Mouse (Mus musculus): ENCODE measurements around the gene Mrps27. TPM values are rescaled to one million over a fixed set of nuclear protein-coding genes. Genes with fewer than 3 reads are reported as not detected.

The Mrps27 gene
- polyA plus RNA-seq, 1 experiment from 2014 or later = 71.8 TPM

GRCm38 (mm10) chr13:99433068-99434008 lies 88.8 kb downstream of the Mrps27 start:
- no peaks in the 10 kb centered on the region for H3K4me1 ChIP-seq
- no peak overlapping the region for H3K4me3 ChIP-seq (replicated peaks)
- no peak overlapping the region for H3K9ac ChIP-seq
- no peak overlapping the region for H3K27ac ChIP-seq
- peaks cover 60% of the 10 kb centered on the region for H3K36me3 ChIP-seq
- no peaks in the 10 kb centered on the region for H3K9me3 ChIP-seq (replicated peaks)
- 95% methylated on average over 29 of the region's 29 CpGs for WGBS
- no peak overlapping the region for H3K4me2 ChIP-seq
- ATAC-seq (replicated peaks; ENCODE audit: low FRiP score) = no peak
- H3K27me3 ChIP-seq = no peaks in the 10 kb centered on the region

- no peak overlapping the region for H3K27ac ChIP-seq
- H3K36me3 ChIP-seq = peaks cover 54% of the 10 kb centered on the region
- H3K4me3 ChIP-seq (replicated peaks) = no peak overlapping the region
- no peaks in the 10 kb centered on the region for H3K4me1 ChIP-seq
- no peaks in the 10 kb centered on the region for H3K9me3 ChIP-seq (replicated peaks)
- WGBS = 94% methylated on average over 9 of the region's 9 CpGs
- no peak overlapping the region for H3K4me2 ChIP-seq
- ATAC-seq (replicated peaks; ENCODE audit: low FRiP score) = no peak
- no peak overlapping the region for H3K9ac ChIP-seq
- H3K27me3 ChIP-seq = no peaks in the 10 kb centered on the region
Measured at GRCm38 (mm10) chr13:99434494-99434893, 89.9 kb downstream of the Mrps27 start.

GRCm38 (mm10) chr13:99437051-99437450 lies 92.5 kb downstream of the Mrps27 start:
- Histone ChIP-seq H3K4me1 (peaks cover 5% of the 10 kb centered on the region; the same call in 1 of the 2 replicates), H3K27me3 (no peaks in the 10 kb centered on the region), H3K27ac (no peak overlapping the region), H3K4me3 (replicated peaks) (no peak overlapping the region), H3K9me3 (replicated peaks) (no peaks in the 10 kb centered on the region), H3K9ac (no peak overlapping the region), H3K4me2 (no peak overlapping the region), H3K36me3 (peaks cover 47% of the 10 kb centered on the region)
- ATAC-seq (replicated peaks; ENCODE audit: low FRiP score) = no peak

GRCm38 (mm10) chr13:99439357-99439756 lies 94.8 kb downstream of the Mrps27 start:
- H3K4me3 ChIP-seq (replicated peaks) = no peak overlapping the region
- no peak overlapping the region for H3K9ac ChIP-seq
- peaks cover 7% of the 10 kb centered on the region for H3K4me1 ChIP-seq
- H3K4me2 ChIP-seq = no peak overlapping the region
- no peak overlapping the region for H3K27ac ChIP-seq
- peaks cover 32% of the 10 kb centered on the region for H3K36me3 ChIP-seq
- no peaks in the 10 kb centered on the region for H3K9me3 ChIP-seq (replicated peaks)
- WGBS = 92% methylated on average over 5 of the region's 5 CpGs
- no peak for ATAC-seq (replicated peaks; ENCODE audit: low FRiP score)
- H3K27me3 ChIP-seq = no peaks in the 10 kb centered on the region

DNA sequence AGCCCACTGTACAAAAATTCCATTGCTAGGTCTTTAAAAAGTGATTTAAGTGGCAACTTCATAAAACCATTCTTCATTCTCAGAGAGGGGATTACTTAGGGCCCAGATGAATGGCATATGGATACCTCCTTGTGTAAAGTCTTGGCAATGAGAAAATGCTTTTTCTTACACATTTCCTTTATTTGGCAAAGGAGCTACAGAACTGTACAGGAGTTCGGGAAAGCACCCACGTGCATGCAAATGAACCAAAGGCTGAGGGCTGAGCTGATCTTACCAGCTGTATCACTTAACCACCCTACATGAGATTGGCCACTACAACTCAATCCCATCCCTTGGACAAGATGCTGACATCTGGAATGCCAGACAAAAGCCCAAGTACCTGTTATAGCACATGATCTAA lies 95.6 kb downstream of the Mrps27 start:
- Histone ChIP-seq H3K4me3 (replicated peaks) (no peak overlapping the region), H3K27me3 (no peaks in the 10 kb centered on the region), H3K4me1 (peaks cover 15% of the 10 kb centered on the region), H3K9ac (no peak overlapping the region), H3K9me3 (replicated peaks) (no peaks in the 10 kb centered on the region), H3K27ac (no peak overlapping the region), H3K36me3 (peaks cover 23% of the 10 kb centered on the region), H3K4me2 (no peak overlapping the region)
- WGBS = 88% methylated on average over 2 of the region's 2 CpGs
- no peak for ATAC-seq (replicated peaks; ENCODE audit: low FRiP score)

GRCm38 (mm10) chr13:99441700-99442433 lies 97.3 kb downstream of the Mrps27 start:
- no peaks in the 10 kb centered on the region for H3K27me3 ChIP-seq
- H3K36me3 ChIP-seq = peaks cover 20% of the 10 kb centered on the region
- no peak overlapping the region for H3K27ac ChIP-seq
- H3K9ac ChIP-seq = no peak overlapping the region
- H3K4me1 ChIP-seq = peaks cover 15% of the 10 kb centered on the region
- WGBS = 60% methylated on average over 18 of the region's 18 CpGs
- no peak overlapping the region for H3K4me2 ChIP-seq
- H3K9me3 ChIP-seq (replicated peaks) = no peaks in the 10 kb centered on the region
- H3K4me3 ChIP-seq (replicated peaks) = no peak overlapping the region
- ATAC-seq (replicated peaks; ENCODE audit: low FRiP score) = no peak

DNA sequence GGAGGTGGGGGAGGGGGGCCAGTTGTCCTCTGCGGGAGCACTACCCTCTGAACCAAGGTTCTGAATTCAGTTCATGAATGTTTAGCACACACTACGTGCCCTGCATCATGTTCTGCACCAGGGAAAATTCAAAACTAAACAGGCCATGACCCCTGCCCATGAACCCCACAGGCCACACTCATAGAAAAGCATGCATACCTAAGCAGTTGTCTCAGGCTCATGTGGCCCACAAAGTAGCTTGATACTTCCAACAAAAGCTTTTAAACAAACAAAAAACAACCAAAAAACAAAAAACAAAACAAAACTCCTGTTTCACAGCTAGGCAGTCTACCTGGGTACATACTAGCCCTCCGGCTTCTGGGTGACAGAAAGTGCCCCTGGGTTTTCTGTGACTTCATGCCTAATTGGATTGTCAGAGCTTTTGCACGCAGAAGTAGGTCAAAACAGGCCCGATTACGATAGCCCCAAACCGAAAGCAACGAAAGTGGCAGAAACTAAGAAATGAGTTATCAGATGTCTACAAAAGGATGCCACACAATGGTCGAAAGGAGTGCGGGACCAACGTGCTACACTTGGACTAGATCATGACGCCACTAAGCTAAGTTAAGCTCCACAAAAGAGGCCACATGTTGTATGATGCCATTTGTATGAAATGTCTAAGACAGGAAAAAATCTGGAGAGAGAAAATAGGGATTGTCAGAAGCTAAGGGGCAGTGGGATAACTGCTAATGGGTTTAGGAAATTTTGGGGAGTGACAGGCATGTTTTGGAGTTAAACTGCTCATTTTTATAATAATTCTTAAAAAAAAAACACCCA lies 98.1 kb downstream of the Mrps27 start:
- ATAC-seq (replicated peaks; ENCODE audit: low FRiP score) = no peak
- H3K9me3 ChIP-seq (replicated peaks) = no peaks in the 10 kb centered on the region
- H3K4me3 ChIP-seq (replicated peaks) = no peak overlapping the region
- no peaks in the 10 kb centered on the region for H3K27me3 ChIP-seq
- WGBS = 83% methylated on average over 12 of the region's 12 CpGs
- no peak overlapping the region for H3K27ac ChIP-seq
- H3K4me1 ChIP-seq = peaks cover 15% of the 10 kb centered on the region
- H3K9ac ChIP-seq = no peak overlapping the region
- H3K36me3 ChIP-seq = peaks cover 20% of the 10 kb centered on the region
- H3K4me2 ChIP-seq = no peak overlapping the region

DNA sequence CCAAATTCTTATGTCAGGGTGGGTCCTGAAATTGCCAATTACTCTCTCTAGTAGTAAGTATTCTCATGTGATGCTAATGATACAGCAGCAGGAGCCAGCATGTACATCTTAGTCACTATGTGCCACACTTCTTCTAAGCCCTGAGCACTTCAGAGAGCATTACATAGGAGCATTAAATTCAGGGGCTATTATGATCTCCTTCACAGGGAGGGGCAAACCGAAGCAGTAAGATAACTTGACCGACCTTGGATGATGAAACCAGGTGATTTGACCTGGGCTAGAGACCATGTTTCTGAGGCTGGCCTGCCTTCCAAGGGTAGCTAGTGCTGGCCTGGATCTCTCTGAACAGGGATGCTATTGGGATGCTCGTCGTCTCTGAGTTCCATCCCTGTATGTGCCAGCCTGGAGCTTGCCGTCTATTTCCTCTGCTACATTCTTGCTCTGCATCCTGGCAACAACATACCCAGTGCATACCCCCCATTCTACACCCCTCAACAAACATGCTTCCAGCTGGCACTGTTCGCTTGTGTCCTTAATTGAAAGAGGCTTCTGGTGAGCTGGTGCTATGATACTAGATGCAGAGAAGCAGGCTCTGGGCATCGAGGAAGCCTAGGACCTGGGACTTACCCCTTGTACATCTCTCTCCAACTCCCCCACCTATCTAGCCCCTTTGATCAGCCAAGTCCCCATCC lies 99.0 kb downstream of the Mrps27 start:
- Histone ChIP-seq H3K27me3 (no peaks in the 10 kb centered on the region), H3K9me3 (replicated peaks) (no peaks in the 10 kb centered on the region), H3K36me3 (peaks cover 20% of the 10 kb centered on the region), H3K27ac (no peak overlapping the region), H3K4me2 (no peak overlapping the region), H3K4me3 (replicated peaks) (no peak overlapping the region), H3K4me1 (peaks cover 15% of the 10 kb centered on the region), H3K9ac (no peak overlapping the region)
- 84% methylated on average over 7 of the region's 7 CpGs for WGBS
- no peak for ATAC-seq (replicated peaks; ENCODE audit: low FRiP score)

- Histone ChIP-seq H3K4me1 (peaks cover 15% of the 10 kb centered on the region), H3K27ac (no peak overlapping the region), H3K27me3 (no peaks in the 10 kb centered on the region), H3K4me2 (peak overlapping the region; percentile 34), H3K9ac (no peak overlapping the region), H3K4me3 (replicated peaks) (no peak overlapping the region), H3K9me3 (replicated peaks) (no peaks in the 10 kb centered on the region), H3K36me3 (peaks cover 19% of the 10 kb centered on the region)
- WGBS = 14% methylated on average over 10 of the region's 10 CpGs
- no peak for ATAC-seq (replicated peaks; ENCODE audit: low FRiP score)
Measured at GRCm38 (mm10) chr13:99444431-99444871, 99.9 kb downstream of the Mrps27 start.

DNA sequence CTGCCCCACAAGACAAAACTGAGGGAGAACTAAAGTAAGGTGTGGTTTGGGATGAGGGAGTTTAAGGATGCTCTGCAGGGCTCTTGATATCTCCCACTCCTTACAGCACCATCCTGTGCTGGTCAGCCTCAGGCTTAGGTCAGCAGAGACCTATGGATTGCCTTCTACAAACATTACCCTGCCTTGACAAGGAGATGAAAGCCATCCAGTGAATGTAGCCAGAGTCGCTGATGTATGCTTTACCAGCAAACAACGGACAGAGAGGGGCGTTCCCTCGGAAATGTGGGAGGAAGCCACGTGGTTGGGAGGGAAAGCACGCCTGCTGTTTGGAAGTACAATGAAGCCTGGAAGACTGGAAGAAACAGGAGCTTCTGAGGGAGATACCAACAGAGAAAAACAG lies 100.3 kb downstream of the Mrps27 start:
- H3K9ac ChIP-seq = no peak overlapping the region
- no peak overlapping the region for H3K27ac ChIP-seq
- peak; percentile 66; the same call in 1 of the 2 replicates for ATAC-seq (replicated peaks; ENCODE audit: low FRiP score)
- peaks cover 15% of the 10 kb centered on the region for H3K36me3 ChIP-seq
- peak overlapping the region; percentile 34 for H3K4me2 ChIP-seq
- peaks cover 15% of the 10 kb centered on the region for H3K4me1 ChIP-seq
- H3K27me3 ChIP-seq = no peaks in the 10 kb centered on the region
- H3K4me3 ChIP-seq (replicated peaks) = no peak overlapping the region
- H3K9me3 ChIP-seq (replicated peaks) = no peaks in the 10 kb centered on the region
- WGBS = 6% methylated on average over 6 of the region's 6 CpGs

GRCm38 (mm10) chr13:99447002-99447401 lies 102.4 kb downstream of the Mrps27 start:
- ATAC-seq (replicated peaks; ENCODE audit: low FRiP score) = no peak
- no peak overlapping the region for H3K4me2 ChIP-seq
- peaks cover 20% of the 10 kb centered on the region for H3K4me1 ChIP-seq
- H3K27me3 ChIP-seq = no peaks in the 10 kb centered on the region
- H3K9me3 ChIP-seq (replicated peaks) = no peaks in the 10 kb centered on the region
- WGBS = 81% methylated on average over 7 of the region's 7 CpGs
- no peak overlapping the region for H3K27ac ChIP-seq
- no peaks in the 10 kb centered on the region for H3K36me3 ChIP-seq
- H3K4me3 ChIP-seq (replicated peaks) = no peak overlapping the region
- H3K9ac ChIP-seq = no peak overlapping the region
